Mouse (Mus musculus) small intestine, adult 2 months (tissue): Measurements from ENCODE around the gene Dnajb1.

Source experiments
- CTCF ChIP-seq: fragments of 200-500 bp; IDR thresholded peaks from 2 replicates; pipeline ENCODE4 v1.5.1; 2012; ENCODE audit warnings: low read depth, mild to moderate bottlenecking, control low read depth, inconsistent platforms, low read length, moderate library complexity, mixed read lengths; ENCODE audit not compliant: insufficient replicate concordance, insufficient read length; ENCODE audit errors: extremely low read depth
- POLR2A ChIP-seq: fragments of 200-500 bp; IDR thresholded peaks from 2 replicates; pipeline ENCODE4 v1.6.1; 2012; ENCODE audit warnings: low read depth, mild to moderate bottlenecking, control low read depth, inconsistent platforms, low read length, moderate library complexity

GRCm38 (mm10) chr8:83571791-83572190 is 36.2 kb upstream of the Dnajb1 start:
- TF ChIP-seq POLR2A (no peak), CTCF (no peak)
